Mouse (Mus musculus) limb, embryonic 13.5 days (tissue): ENCODE results near the gene Hyal5. TPM values are rescaled to one million over a fixed set of nuclear protein-coding genes. Genes with fewer than 3 reads are reported as not detected.

Experiments
- ATAC-seq: fragments of 200-750 bp; cut with Nextera tagmentation; 2 replicates; pipeline ENCODE4 v1.8.0; 2017; ENCODE audit warnings: low read depth, moderate number of reproducible peaks, moderate TSS enrichment; ENCODE audit not compliant: low FRiP score
- H3K27ac ChIP-seq: fragments of 300-500 bp; sonication (generic); 2 replicates; pipeline ENCODE4 v1.5.1; 2015; ENCODE audit warnings: inconsistent platforms, mild to moderate bottlenecking, moderate library complexity
- H3K27me3 ChIP-seq: fragments of 300-500 bp; sonication (generic); 2 replicates; pipeline ENCODE4 v1.6.1; 2015; ENCODE audit warnings: mild to moderate bottlenecking, inconsistent platforms
- H3K36me3 ChIP-seq: fragments of 300-500 bp; sonication (generic); 2 replicates; pipeline ENCODE4 v1.6.1; 2015; ENCODE audit warnings: inconsistent platforms, mild to moderate bottlenecking, moderate library complexity
- H3K4me1 ChIP-seq: fragments of 300-500 bp; sonication (generic); 2 replicates; pipeline ENCODE4 v1.6.1; 2015; ENCODE audit warnings: inconsistent platforms
- H3K4me2 ChIP-seq: fragments of 300-500 bp; sonication (generic); replicated peaks from 2 replicates; pipeline ENCODE4 v1.6.1; 2015; ENCODE audit warnings: inconsistent platforms, mild to moderate bottlenecking, moderate library complexity
- H3K4me3 ChIP-seq: fragments of 300-500 bp; sonication (generic); 2 replicates; pipeline ENCODE4 v1.5.1; 2015; ENCODE audit warnings: moderate library complexity, mild to moderate bottlenecking, inconsistent platforms
- H3K9ac ChIP-seq: fragments of 300-500 bp; sonication (generic); 2 replicates; pipeline ENCODE4 v1.6.1; 2015; ENCODE audit warnings: mild to moderate bottlenecking, inconsistent platforms
- H3K9me3 ChIP-seq: fragments of 300-500 bp; sonication (generic); 2 replicates; pipeline ENCODE4 v1.6.1; 2016; ENCODE audit warnings: inconsistent platforms
- WGBS: fragments of 180-500 bp; shearing (Covaris S2); methylation state at CpG from one replicate; pipeline ENCODE4 v1.1.7; 2015; 5-methylcytosine and 5-hydroxymethylcytosine counted together
- polyA plus RNA-seq: library from polyadenylated mRNA; unstranded; fragments of >200 nt; fragmentation: Nextera tagmentation; extraction: Ambion mirVana; gene quantifications from 2 replicates; pipeline ENCODE4 v1.2.1, GENCODE M21; 2015

The Hyal5 gene
- polyA plus RNA-seq: not detected in 2 replicates

- no peak within 1 kb of the TSS for H3K4me3 ChIP-seq
- no peaks in the 10 kb centered on the region for H3K36me3 ChIP-seq
- ATAC-seq: no peak
- no peaks in the 10 kb centered on the region for H3K27me3 ChIP-seq
- H3K9ac ChIP-seq: no peak within 1 kb of the TSS
- no peak within 1 kb of the TSS for H3K4me2 ChIP-seq
- H3K4me1 ChIP-seq: no peaks in the 10 kb centered on the region
- no peak within 1 kb of the TSS for H3K27ac ChIP-seq
- H3K9me3 ChIP-seq: no peaks in the 10 kb centered on the region
Observed at GRCm38 (mm10) chr6:24857697-24858096, at the start of gene Hyal5. Gene Hyal5 (plus strand): TSS chr6:24857997.

GRCm38 (mm10) chr6:24822070-24822469 is 35.7 kb upstream of the Hyal5 start:
- Histone ChIP-seq H3K4me3 (no peak overlapping the region), H3K9me3 (no peaks in the 10 kb centered on the region), H3K27ac (no peak overlapping the region), H3K27me3 (no peaks in the 10 kb centered on the region), H3K36me3 (no peaks in the 10 kb centered on the region), H3K4me2 (no peak overlapping the region), H3K9ac (no peak overlapping the region), H3K4me1 (no peaks in the 10 kb centered on the region)
- 55% methylated on average over 2 of the region's 2 CpGs for WGBS
- ATAC-seq: no peak

GRCm38 (mm10) chr6:24860320-24860719 is 2.5 kb downstream of the Hyal5 start:
- Histone ChIP-seq H3K27me3 (no peaks in the 10 kb centered on the region), H3K9me3 (no peaks in the 10 kb centered on the region), H3K4me2 (no peak overlapping the region), H3K4me1 (no peaks in the 10 kb centered on the region), H3K36me3 (no peaks in the 10 kb centered on the region), H3K4me3 (no peak overlapping the region), H3K27ac (no peak overlapping the region), H3K9ac (no peak overlapping the region)
- ATAC-seq: no peak
- 37% methylated on average over 2 of the region's 2 CpGs for WGBS

- no peak overlapping the region for H3K27ac ChIP-seq
- H3K4me3 ChIP-seq: no peak overlapping the region
- no peak overlapping the region for H3K9ac ChIP-seq
- H3K4me2 ChIP-seq: no peak overlapping the region
- no peaks in the 10 kb centered on the region for H3K4me1 ChIP-seq
- H3K36me3 ChIP-seq: no peaks in the 10 kb centered on the region
- H3K9me3 ChIP-seq: no peaks in the 10 kb centered on the region
- H3K27me3 ChIP-seq: no peaks in the 10 kb centered on the region
- 88% methylated on average over 4 of the region's 4 CpGs for WGBS
- ATAC-seq: no peak
Observed at GRCm38 (mm10) chr6:24863649-24864048, 5.9 kb downstream of the Hyal5 start.

- 62% methylated on average over 11 of the region's 11 CpGs for WGBS
- peak; percentile 73; the same call in 1 of the 2 replicates for ATAC-seq
- peak overlapping the region; percentile 17; the same call in 1 of the 2 replicates for H3K4me3 ChIP-seq
- no peaks in the 10 kb centered on the region for H3K9me3 ChIP-seq
- no peaks in the 10 kb centered on the region for H3K4me1 ChIP-seq
- no peak overlapping the region for H3K27ac ChIP-seq
- H3K36me3 ChIP-seq: no peaks in the 10 kb centered on the region
- H3K9ac ChIP-seq: no peak overlapping the region
- no peaks in the 10 kb centered on the region for H3K27me3 ChIP-seq
- peak overlapping the region; percentile 41 for H3K4me2 ChIP-seq
Observed at GRCm38 (mm10) chr6:24894146-24894873, 36.5 kb downstream of the Hyal5 start.

- H3K4me3 ChIP-seq: peak overlapping the region; percentile 17; the same call in 1 of the 2 replicates
- H3K27ac ChIP-seq: no peak overlapping the region
- 49% methylated on average over 2 of the region's 2 CpGs for WGBS
- no peaks in the 10 kb centered on the region for H3K27me3 ChIP-seq
- no peak for ATAC-seq
- no peak overlapping the region for H3K9ac ChIP-seq
- H3K36me3 ChIP-seq: no peaks in the 10 kb centered on the region
- H3K9me3 ChIP-seq: no peaks in the 10 kb centered on the region
- H3K4me2 ChIP-seq: peak overlapping the region; percentile 41
- H3K4me1 ChIP-seq: no peaks in the 10 kb centered on the region
Observed at GRCm38 (mm10) chr6:24894874-24895183, 37.0 kb downstream of the Hyal5 start.

GRCm38 (mm10) chr6:24905101-24905500 is 47.3 kb downstream of the Hyal5 start:
- H3K4me3 ChIP-seq: no peak overlapping the region
- no peak for ATAC-seq
- H3K4me2 ChIP-seq: no peak overlapping the region
- H3K27ac ChIP-seq: no peak overlapping the region
- H3K36me3 ChIP-seq: no peaks in the 10 kb centered on the region
- H3K27me3 ChIP-seq: no peaks in the 10 kb centered on the region
- WGBS: 83% methylated on average over 3 of the region's 3 CpGs
- no peaks in the 10 kb centered on the region for H3K4me1 ChIP-seq
- H3K9me3 ChIP-seq: no peaks in the 10 kb centered on the region
- no peak overlapping the region for H3K9ac ChIP-seq

GRCm38 (mm10) chr6:24907824-24908223 is 50.0 kb downstream of the Hyal5 start:
- H3K9me3 ChIP-seq: no peaks in the 10 kb centered on the region
- 86% methylated on average over 2 of the region's 2 CpGs for WGBS
- ATAC-seq: no peak

GRCm38 (mm10) chr6:24910016-24910727 is 52.4 kb downstream of the Hyal5 start:
- H3K4me2 ChIP-seq: no peak overlapping the region
- H3K36me3 ChIP-seq: no peaks in the 10 kb centered on the region
- ATAC-seq: no peak
- H3K9ac ChIP-seq: no peak overlapping the region
- no peaks in the 10 kb centered on the region for H3K4me1 ChIP-seq
- WGBS: 67% methylated on average over 2 of the region's 2 CpGs
- H3K27me3 ChIP-seq: no peaks in the 10 kb centered on the region
- H3K9me3 ChIP-seq: no peaks in the 10 kb centered on the region
- H3K4me3 ChIP-seq: no peak overlapping the region
- H3K27ac ChIP-seq: no peak overlapping the region

More at GRCm38 (mm10) chr6:24907824-24908223, 50.0 kb downstream of the Hyal5 start:
- Histone ChIP-seq H3K4me3 (no peak overlapping the region), H3K4me2 (no peak overlapping the region), H3K9ac (no peak overlapping the region), H3K27ac (no peak overlapping the region), H3K4me1 (no peaks in the 10 kb centered on the region), H3K27me3 (no peaks in the 10 kb centered on the region), H3K36me3 (no peaks in the 10 kb centered on the region)

- no peak overlapping the region for H3K4me2 ChIP-seq
- H3K9me3 ChIP-seq: no peaks in the 10 kb centered on the region
- H3K27ac ChIP-seq: no peak overlapping the region
- no peaks in the 10 kb centered on the region for H3K27me3 ChIP-seq
- H3K9ac ChIP-seq: no peak overlapping the region
- no peaks in the 10 kb centered on the region for H3K4me1 ChIP-seq
- ATAC-seq: no peak
- no peaks in the 10 kb centered on the region for H3K36me3 ChIP-seq
- H3K4me3 ChIP-seq: no peak overlapping the region
Observed at GRCm38 (mm10) chr6:24910728-24911105, 52.9 kb downstream of the Hyal5 start.

GRCm38 (mm10) chr6:24913591-24913990 is 55.8 kb downstream of the Hyal5 start:
- no peaks in the 10 kb centered on the region for H3K36me3 ChIP-seq
- no peaks in the 10 kb centered on the region for H3K9me3 ChIP-seq
- WGBS: 91% methylated on average over 2 of the region's 2 CpGs
- H3K27me3 ChIP-seq: no peaks in the 10 kb centered on the region
- no peak overlapping the region for H3K27ac ChIP-seq
- no peak overlapping the region for H3K9ac ChIP-seq
- H3K4me1 ChIP-seq: no peaks in the 10 kb centered on the region
- H3K4me3 ChIP-seq: no peak overlapping the region
- ATAC-seq: no peak
- H3K4me2 ChIP-seq: no peak overlapping the region

GRCm38 (mm10) chr6:24925076-24925785 is 67.4 kb downstream of the Hyal5 start:
- Histone ChIP-seq H3K4me1 (no peaks in the 10 kb centered on the region), H3K27me3 (no peaks in the 10 kb centered on the region), H3K9ac (no peak overlapping the region), H3K36me3 (no peaks in the 10 kb centered on the region), H3K4me2 (no peak overlapping the region), H3K9me3 (no peaks in the 10 kb centered on the region), H3K4me3 (no peak overlapping the region), H3K27ac (no peak overlapping the region)
- 91% methylated on average over 11 of the region's 11 CpGs for WGBS
- ATAC-seq: no peak
